Mouse (Mus musculus) hindbrain, embryonic 16.5 days (tissue): Measurements from ENCODE around the gene Acpp. TPM values are rescaled to one million over a fixed set of nuclear protein-coding genes. Genes with fewer than 3 reads are reported as not detected.

Experiments used
- ATAC-seq: fragments of 200-750 bp; cut with Nextera tagmentation; 2 replicates; pipeline ENCODE4 v1.8.0; 2017; ENCODE audit warnings: moderate TSS enrichment, moderate library complexity
- H3K27ac ChIP-seq: fragments of 300-500 bp; sonication (generic); 2 replicates; pipeline ENCODE4 v1.5.1; 2014; ENCODE audit warnings: low read depth, mild to moderate bottlenecking, control low read depth, low read length, moderate library complexity
- H3K27me3 ChIP-seq: fragments of 300-500 bp; sonication (generic); replicated peaks from 2 replicates; pipeline ENCODE4 v1.6.1; 2014; ENCODE audit warnings: low read length; ENCODE audit not compliant: control insufficient read depth, insufficient read depth
- H3K36me3 ChIP-seq: fragments of 300-500 bp; sonication (generic); 2 replicates; pipeline ENCODE4 v1.6.1; 2014; ENCODE audit warnings: mild to moderate bottlenecking, low read length, moderate library complexity, mixed read lengths; ENCODE audit not compliant: control insufficient read depth, insufficient read depth
- H3K4me1 ChIP-seq: fragments of 300-500 bp; sonication (generic); 2 replicates; pipeline ENCODE4 v1.6.1; 2014; ENCODE audit warnings: low read depth, low read length; ENCODE audit not compliant: control insufficient read depth, insufficient read depth
- H3K4me2 ChIP-seq: fragments of 300-500 bp; sonication (generic); 2 replicates; pipeline ENCODE4 v1.6.1; 2014; ENCODE audit warnings: mild to moderate bottlenecking, low read length, control low read depth, moderate library complexity
- H3K4me3 ChIP-seq: fragments of 300-500 bp; sonication (generic); 2 replicates; pipeline ENCODE4 v1.5.1; 2014; ENCODE audit warnings: mild to moderate bottlenecking, low read length, control low read depth, moderate library complexity
- H3K9ac ChIP-seq: fragments of 300-500 bp; sonication (generic); 2 replicates; pipeline ENCODE4 v1.6.1; 2014; ENCODE audit warnings: low read depth, mild to moderate bottlenecking, control low read depth, low read length, moderate library complexity
- H3K9me3 ChIP-seq: fragments of 300-500 bp; sonication (generic); 2 replicates; pipeline ENCODE4 v1.6.1; 2014; ENCODE audit warnings: mild to moderate bottlenecking, low read length, moderate library complexity; ENCODE audit not compliant: control insufficient read depth
- WGBS: fragments of 180-500 bp; shearing (Covaris S2); extraction: QIAGEN DNeasy Blood & Tissue Kit; methylation state at CpG from one replicate; pipeline ENCODE4 v1.1.7; 2014; 5-methylcytosine and 5-hydroxymethylcytosine counted together
- polyA plus RNA-seq: library from polyadenylated mRNA; unstranded; fragments of >200 nt; fragmentation: Nextera tagmentation; extraction: Ambion mirVana; gene quantifications from 2 replicates; pipeline ENCODE4 v1.2.1, GENCODE M21; 2015

The Acpp gene
- polyA plus RNA-seq, 1 experiment from 2014 or later = 0.30 TPM

DNA sequence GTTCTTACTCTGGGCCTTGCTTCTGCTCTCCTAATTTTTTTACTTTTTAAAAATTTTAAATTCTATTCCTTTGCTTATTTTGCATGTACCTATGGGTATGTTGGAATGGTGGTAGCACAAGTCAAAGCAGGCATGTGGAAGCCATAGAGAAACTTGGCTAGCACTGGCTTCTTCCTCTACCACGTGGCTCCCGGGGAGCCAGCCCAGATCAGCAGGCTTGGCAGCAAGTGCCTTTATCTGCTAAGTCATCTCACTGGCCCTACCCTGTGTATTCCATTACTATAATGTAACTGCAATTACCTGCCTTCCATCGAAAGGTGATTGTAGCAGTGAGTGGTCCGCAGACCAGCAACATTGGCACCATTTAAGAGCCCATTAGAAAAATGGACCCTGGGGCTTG is 22.8 kb upstream of the Acpp start:
- H3K4me2 ChIP-seq = no peak overlapping the region
- no peak overlapping the region for H3K27ac ChIP-seq
- H3K9ac ChIP-seq = no peak overlapping the region
- no peaks in the 10 kb centered on the region for H3K36me3 ChIP-seq
- no peak for ATAC-seq
- H3K27me3 ChIP-seq = no peaks in the 10 kb centered on the region
- H3K4me3 ChIP-seq = no peak overlapping the region
- H3K9me3 ChIP-seq = no peaks in the 10 kb centered on the region; the same call in 1 of the 2 replicates
- 85% methylated on average over 4 of the region's 4 CpGs for WGBS
- H3K4me1 ChIP-seq = no peaks in the 10 kb centered on the region

- WGBS = 61% methylated on average over 8 of the region's 8 CpGs
- no peak overlapping the region for H3K9ac ChIP-seq
- H3K27ac ChIP-seq = no peak overlapping the region
- no peaks in the 10 kb centered on the region for H3K36me3 ChIP-seq
- no peak overlapping the region for H3K4me3 ChIP-seq
- H3K4me1 ChIP-seq = no peaks in the 10 kb centered on the region
- H3K27me3 ChIP-seq = no peaks in the 10 kb centered on the region
- H3K9me3 ChIP-seq = no peaks in the 10 kb centered on the region
- no peak overlapping the region for H3K4me2 ChIP-seq
- ATAC-seq = no peak
Observed at GRCm38 (mm10) chr9:104355521-104356270, 18.1 kb upstream of the Acpp start.

DNA sequence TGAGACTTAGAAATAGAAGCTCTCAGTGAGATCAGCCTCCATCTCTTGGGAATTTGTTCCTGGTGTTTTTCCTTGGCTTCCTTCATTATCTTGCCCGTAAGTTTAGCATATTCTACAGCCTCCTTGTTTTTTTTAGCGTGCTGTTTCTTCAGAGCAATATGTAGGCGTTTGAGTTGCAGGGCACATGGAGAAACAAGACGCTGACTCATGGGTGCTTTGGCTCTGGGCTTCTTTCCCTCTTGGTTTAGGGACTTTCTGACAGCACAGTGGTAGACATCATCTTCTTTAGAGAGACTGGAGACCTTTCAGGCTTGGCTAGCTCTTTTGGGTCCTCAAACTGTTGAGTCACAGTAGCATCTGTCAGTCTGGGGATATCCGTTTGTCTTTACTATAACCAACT is 6.6 kb upstream of the Acpp start:
- H3K4me1 ChIP-seq = no peaks in the 10 kb centered on the region
- no peaks in the 10 kb centered on the region; the same call in 1 of the 2 replicates for H3K27me3 ChIP-seq
- H3K9ac ChIP-seq = no peak overlapping the region
- WGBS = 85% methylated on average over 5 of the region's 5 CpGs
- no peak for ATAC-seq
- no peak overlapping the region for H3K4me3 ChIP-seq
- H3K27ac ChIP-seq = no peak overlapping the region
- H3K9me3 ChIP-seq = no peaks in the 10 kb centered on the region
- H3K4me2 ChIP-seq = no peak overlapping the region
- no peaks in the 10 kb centered on the region for H3K36me3 ChIP-seq

DNA sequence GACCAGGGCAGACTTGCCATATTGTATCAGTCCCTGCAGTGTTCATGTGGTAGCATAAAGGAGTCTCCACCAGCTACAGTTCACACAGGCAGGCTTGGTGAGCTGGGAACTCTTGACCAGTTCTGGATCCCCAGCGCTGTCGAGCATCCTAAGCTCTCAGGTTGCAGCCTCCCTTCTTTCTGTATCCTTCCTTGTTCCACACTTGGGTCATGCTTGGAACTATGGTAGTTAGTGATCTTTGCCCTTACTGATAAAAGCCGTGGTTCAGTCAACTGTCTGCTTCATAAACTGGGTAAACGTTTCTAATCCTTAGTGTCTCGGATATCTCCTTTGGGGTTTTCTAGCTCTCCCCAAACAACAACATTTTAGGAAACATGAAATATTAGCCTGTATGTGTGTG is 1.9 kb upstream of the Acpp start:
- Histone ChIP-seq H3K4me1 (peaks cover 6% of the 10 kb centered on the region), H3K27ac (no peak overlapping the region), H3K4me2 (no peak overlapping the region), H3K27me3 (no peaks in the 10 kb centered on the region; the same call in 1 of the 2 replicates), H3K36me3 (no peaks in the 10 kb centered on the region), H3K4me3 (no peak overlapping the region), H3K9me3 (no peaks in the 10 kb centered on the region), H3K9ac (no peak overlapping the region)
- ATAC-seq = no peak
- 97% methylated on average over 5 of the region's 5 CpGs for WGBS

DNA sequence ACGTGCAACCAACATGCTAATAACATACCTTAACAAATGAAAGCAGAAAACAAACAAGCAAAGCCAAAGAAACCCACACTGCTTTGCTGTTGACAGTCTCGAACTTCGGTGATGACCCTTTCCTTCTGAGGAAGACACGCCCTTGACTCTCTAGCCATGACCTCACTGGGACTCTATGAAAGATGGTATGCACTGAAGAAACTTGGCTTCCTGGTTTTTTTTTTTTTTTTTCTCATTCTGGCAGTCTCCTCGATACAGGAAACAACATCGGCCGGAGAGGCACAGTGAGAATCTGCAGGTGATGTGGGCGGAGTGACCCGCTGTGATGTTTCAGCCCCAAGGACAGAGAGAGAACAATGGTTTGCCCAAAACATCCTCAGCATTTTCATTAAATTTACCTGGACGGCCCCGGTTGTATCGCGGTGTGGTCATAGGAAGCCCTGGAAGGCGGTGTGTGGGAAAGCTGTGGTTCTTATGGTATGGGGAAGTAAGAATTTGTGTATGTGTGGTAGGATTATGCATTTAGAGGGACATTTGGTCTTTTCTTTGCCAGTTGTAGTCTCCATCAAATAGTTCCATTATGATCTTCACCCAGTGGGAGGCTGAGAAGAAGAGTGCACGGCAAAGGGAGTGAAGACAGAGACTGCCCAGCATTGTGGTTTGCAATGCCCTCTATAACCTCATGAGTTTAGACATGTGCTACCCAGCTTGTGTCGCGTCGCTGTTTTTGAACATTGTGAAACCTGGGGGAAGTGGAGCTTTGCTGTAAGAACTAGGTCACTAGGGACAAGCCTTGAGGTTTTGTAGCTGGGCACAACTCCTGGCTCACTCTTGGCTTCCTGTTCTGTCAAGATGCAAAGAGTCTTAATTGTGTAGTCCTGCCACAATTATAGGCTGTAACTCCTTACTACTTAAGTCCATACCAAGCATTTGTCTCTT is 1.2 kb upstream of the Acpp start:
- Histone ChIP-seq H3K4me3 (no peak overlapping the region), H3K9ac (no peak overlapping the region), H3K36me3 (no peaks in the 10 kb centered on the region), H3K4me2 (no peak overlapping the region), H3K4me1 (peaks cover 6% of the 10 kb centered on the region), H3K9me3 (no peaks in the 10 kb centered on the region), H3K27ac (no peak overlapping the region), H3K27me3 (no peaks in the 10 kb centered on the region; the same call in 1 of the 2 replicates)
- no peak for ATAC-seq
- WGBS = 86% methylated on average over 18 of the region's 18 CpGs

DNA sequence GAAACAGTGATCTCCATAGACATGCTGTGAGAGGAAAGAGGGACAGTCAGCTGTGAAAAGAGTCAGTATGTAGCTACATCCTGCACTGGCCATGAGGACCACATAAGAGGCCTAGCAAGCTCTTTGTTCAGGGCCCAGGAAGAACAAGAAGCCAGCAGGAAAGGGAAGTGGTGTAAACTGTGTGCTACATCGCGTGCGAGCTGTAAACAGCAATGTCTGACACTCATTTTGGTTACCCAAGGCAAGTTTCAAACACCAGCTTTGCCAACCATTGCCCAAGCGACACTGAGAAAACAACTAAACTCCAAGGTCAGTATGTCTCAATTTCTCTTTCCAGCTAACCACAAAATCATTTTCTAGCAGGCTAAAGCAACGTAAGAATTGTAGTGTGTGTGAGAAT is 6.2 kb downstream of the Acpp start:
- Histone ChIP-seq H3K27ac (no peak overlapping the region), H3K9me3 (no peaks in the 10 kb centered on the region), H3K36me3 (no peaks in the 10 kb centered on the region), H3K4me1 (no peaks in the 10 kb centered on the region), H3K4me3 (no peak overlapping the region), H3K27me3 (no peaks in the 10 kb centered on the region), H3K9ac (no peak overlapping the region), H3K4me2 (no peak overlapping the region)
- 91% methylated on average over 5 of the region's 5 CpGs for WGBS
- no peak for ATAC-seq

GRCm38 (mm10) chr9:104328655-104329054 is 8.9 kb downstream of the Acpp start:
- ATAC-seq = no peak
- H3K4me2 ChIP-seq = no peak overlapping the region
- H3K4me3 ChIP-seq = no peak overlapping the region
- H3K9me3 ChIP-seq = no peaks in the 10 kb centered on the region
- H3K4me1 ChIP-seq = no peaks in the 10 kb centered on the region
- H3K9ac ChIP-seq = no peak overlapping the region
- H3K36me3 ChIP-seq = no peaks in the 10 kb centered on the region
- WGBS = 65% methylated on average over 4 of the region's 4 CpGs
- no peaks in the 10 kb centered on the region for H3K27me3 ChIP-seq
- no peak overlapping the region for H3K27ac ChIP-seq

DNA sequence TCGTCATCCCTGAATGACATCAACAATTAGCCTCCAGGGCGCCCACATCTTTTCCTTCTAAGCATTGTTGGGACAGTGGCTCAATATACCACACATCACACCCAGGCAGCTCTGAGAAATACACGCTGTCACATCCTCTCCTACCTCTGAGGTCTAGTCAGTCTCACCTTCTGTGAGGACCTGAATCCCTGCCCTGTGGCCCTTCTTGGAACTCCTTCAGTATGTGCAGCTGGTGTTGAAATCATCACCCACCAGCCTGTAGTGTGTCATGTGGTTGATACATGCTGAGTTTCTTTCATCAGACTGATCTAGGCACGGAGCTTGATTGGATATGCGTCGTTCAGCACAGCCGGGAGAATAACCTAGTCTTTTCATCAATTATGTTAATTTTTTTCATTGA is 16.0 kb downstream of the Acpp start:
- no peaks in the 10 kb centered on the region for H3K27me3 ChIP-seq
- no peak for ATAC-seq
- H3K4me3 ChIP-seq = no peak overlapping the region
- WGBS = 55% methylated on average over 7 of the region's 7 CpGs
- no peak overlapping the region for H3K4me2 ChIP-seq
- H3K9me3 ChIP-seq = no peaks in the 10 kb centered on the region
- H3K9ac ChIP-seq = no peak overlapping the region
- H3K27ac ChIP-seq = no peak overlapping the region
- H3K4me1 ChIP-seq = no peaks in the 10 kb centered on the region
- no peaks in the 10 kb centered on the region for H3K36me3 ChIP-seq

GRCm38 (mm10) chr9:104316351-104316750 is 21.2 kb downstream of the Acpp start:
- no peak overlapping the region for H3K9ac ChIP-seq
- H3K4me1 ChIP-seq = no peaks in the 10 kb centered on the region
- no peak for ATAC-seq
- H3K9me3 ChIP-seq = no peaks in the 10 kb centered on the region
- WGBS = 91% methylated on average over 11 of the region's 11 CpGs
- no peaks in the 10 kb centered on the region for H3K36me3 ChIP-seq
- no peak overlapping the region for H3K4me2 ChIP-seq
- no peak overlapping the region for H3K4me3 ChIP-seq
- no peak overlapping the region for H3K27ac ChIP-seq
- no peaks in the 10 kb centered on the region for H3K27me3 ChIP-seq
